Mouse (Mus musculus) hindbrain, embryonic 15.5 days (tissue): ENCODE measurements around the gene Muc15. TPM values are rescaled to one million over a fixed set of nuclear protein-coding genes. Genes with fewer than 3 reads are reported as not detected.

Source experiments
- ATAC-seq: fragments of 200-750 bp; cut with Nextera tagmentation; 2 replicates; pipeline ENCODE4 v1.8.0; 2017; ENCODE audit warnings: low read depth, moderate number of reproducible peaks, moderate TSS enrichment; ENCODE audit not compliant: low FRiP score
- H3K27ac ChIP-seq: fragments of 300-500 bp; sonication (generic); replicated peaks from 2 replicates; pipeline ENCODE4 v1.5.1; 2015; ENCODE audit warnings: mild to moderate bottlenecking, inconsistent platforms
- H3K27me3 ChIP-seq: fragments of 300-500 bp; sonication (generic); 2 replicates; pipeline ENCODE4 v1.6.1; 2015; ENCODE audit warnings: control low read depth, inconsistent platforms
- H3K36me3 ChIP-seq: fragments of 300-500 bp; sonication (generic); 2 replicates; pipeline ENCODE4 v1.6.1; 2015; ENCODE audit warnings: control low read depth, inconsistent platforms
- H3K4me1 ChIP-seq: fragments of 300-500 bp; sonication (generic); replicated peaks from 2 replicates; pipeline ENCODE4 v1.6.1; 2015; ENCODE audit warnings: control low read depth, inconsistent platforms
- H3K4me2 ChIP-seq: fragments of 300-500 bp; sonication (generic); 2 replicates; pipeline ENCODE4 v1.6.1; 2015; ENCODE audit warnings: moderate library complexity, mild to moderate bottlenecking, inconsistent platforms
- H3K4me3 ChIP-seq: fragments of 300-500 bp; sonication (generic); 2 replicates; pipeline ENCODE4 v1.5.1; 2015; ENCODE audit warnings: mild to moderate bottlenecking, inconsistent platforms
- H3K9ac ChIP-seq: fragments of 300-500 bp; sonication (generic); 2 replicates; pipeline ENCODE4 v1.6.1; 2015; ENCODE audit warnings: inconsistent platforms
- H3K9me3 ChIP-seq: fragments of 300-500 bp; sonication (generic); 2 replicates; pipeline ENCODE4 v1.6.1; 2016; ENCODE audit warnings: control low read depth, inconsistent platforms
- WGBS: fragments of 180-500 bp; shearing (Covaris S2); methylation state at CpG from one replicate; pipeline ENCODE4 v1.1.7; 2015; 5-methylcytosine and 5-hydroxymethylcytosine counted together
- polyA plus RNA-seq: library from polyadenylated mRNA; unstranded; fragments of >200 nt; fragmentation: Nextera tagmentation; extraction: Ambion mirVana; gene quantifications from 2 replicates; pipeline ENCODE4 v1.2.1, GENCODE M21; 2015

Gene Muc15
- polyA plus RNA-seq = 0.13 and 0.17 TPM in 2 replicates

DNA sequence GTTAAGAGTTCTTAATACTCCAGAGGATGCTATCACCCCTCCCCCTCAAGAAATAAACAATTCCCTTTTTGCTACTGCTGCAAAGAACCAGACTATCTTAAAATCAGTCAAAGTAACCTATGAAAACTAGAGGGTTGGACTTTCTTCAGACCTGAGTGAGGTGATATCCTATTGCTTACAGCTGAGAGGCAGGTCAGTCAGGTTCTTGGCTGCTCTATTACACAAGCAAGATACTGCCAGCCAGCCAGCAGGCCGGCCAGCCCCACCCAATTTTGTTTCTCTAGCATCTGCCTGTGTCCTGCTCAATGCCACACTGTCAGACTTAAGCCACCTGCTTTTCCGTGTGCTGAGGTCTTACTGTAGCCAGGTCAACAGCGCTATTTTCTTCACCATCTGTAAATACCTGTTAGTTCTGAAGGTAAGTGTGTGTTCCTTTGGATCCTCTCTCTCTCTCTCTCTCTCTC, at the start of gene Muc15:
TSS of gene Muc15 (plus strand) at position 51 of the 464 bp plus-strand sequence.
- 51% methylated on average over 3 of the region's 3 CpGs for WGBS
- H3K9ac ChIP-seq = no peak within 1 kb of the TSS
- ATAC-seq = no peak

DNA sequence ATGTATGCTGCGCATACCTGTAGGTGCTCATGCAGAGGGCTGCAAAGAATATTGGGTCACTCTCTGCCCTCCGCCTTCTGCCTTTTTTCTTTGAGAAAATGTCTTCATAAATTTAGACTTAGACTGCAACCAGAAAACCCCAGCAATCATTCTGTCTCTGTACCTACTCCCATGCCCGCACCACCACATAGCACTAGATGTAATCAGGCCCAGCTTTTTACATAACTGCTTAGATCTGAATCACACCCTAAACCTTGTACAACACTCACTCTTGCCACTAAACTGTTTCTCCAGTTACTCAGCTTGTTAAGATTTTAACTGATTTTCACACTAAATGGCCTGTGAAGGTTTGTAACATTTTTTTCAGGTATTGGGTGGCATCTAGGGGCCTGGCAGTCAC, 11.7 kb upstream of the Muc15 start:
- Histone ChIP-seq H3K27me3 (no peaks in the 10 kb centered on the region), H3K4me3 (no peak overlapping the region), H3K9ac (no peak overlapping the region), H3K4me2 (no peak overlapping the region), H3K27ac (no peak overlapping the region), H3K9me3 (no peaks in the 10 kb centered on the region), H3K4me1 (no peaks in the 10 kb centered on the region), H3K36me3 (no peaks in the 10 kb centered on the region)
- 89% methylated on average over 3 of the region's 3 CpGs for WGBS
- no peak for ATAC-seq

More for the DNA sequence above, at the start of gene Muc15:
- no peaks in the 10 kb centered on the region for H3K9me3 ChIP-seq
- no peaks in the 10 kb centered on the region for H3K27me3 ChIP-seq
- H3K4me3 ChIP-seq = no peak within 1 kb of the TSS
- no peaks in the 10 kb centered on the region for H3K4me1 ChIP-seq
- no peaks in the 10 kb centered on the region for H3K36me3 ChIP-seq
- H3K27ac ChIP-seq = no peak within 1 kb of the TSS
- H3K4me2 ChIP-seq = no peak within 1 kb of the TSS

DNA sequence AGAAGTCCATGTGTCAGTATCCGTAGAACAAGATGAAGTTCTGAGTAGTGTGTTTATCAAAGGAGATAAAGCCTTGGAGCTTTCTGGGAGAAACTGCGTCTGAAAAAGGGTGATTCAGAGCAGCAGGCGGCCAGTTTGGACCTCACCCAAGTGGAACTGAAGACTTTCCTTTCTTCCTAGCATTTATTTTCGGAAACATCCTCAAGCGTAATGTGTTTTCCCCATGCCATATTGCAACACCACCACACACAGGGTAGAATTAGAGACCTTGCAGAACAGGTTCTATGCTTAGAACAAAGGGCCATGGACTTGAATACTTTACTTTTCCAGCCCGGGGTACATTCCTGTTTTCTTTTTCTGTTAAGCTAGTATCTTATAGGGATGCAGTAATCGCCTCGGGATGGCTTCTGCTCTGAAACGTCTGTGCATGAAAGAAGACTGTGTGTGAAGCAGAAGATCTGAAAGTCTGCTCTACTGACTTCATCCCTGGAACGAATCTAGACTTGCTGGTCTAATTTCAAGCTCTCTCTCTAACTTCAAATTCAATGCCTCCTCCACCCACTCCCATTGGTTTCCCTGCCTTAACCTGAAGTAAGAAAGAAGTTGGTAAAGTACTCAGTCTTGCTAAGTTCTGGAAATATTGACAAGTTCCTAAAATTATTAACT, 11.0 kb upstream of the Muc15 start:
- H3K9me3 ChIP-seq = no peaks in the 10 kb centered on the region
- no peak overlapping the region for H3K4me3 ChIP-seq
- no peaks in the 10 kb centered on the region for H3K27me3 ChIP-seq
- ATAC-seq = no peak
- H3K4me1 ChIP-seq = no peaks in the 10 kb centered on the region
- 85% methylated on average over 10 of the region's 10 CpGs for WGBS
- no peak overlapping the region for H3K4me2 ChIP-seq
- H3K36me3 ChIP-seq = no peaks in the 10 kb centered on the region
- H3K9ac ChIP-seq = no peak overlapping the region
- H3K27ac ChIP-seq = no peak overlapping the region

DNA sequence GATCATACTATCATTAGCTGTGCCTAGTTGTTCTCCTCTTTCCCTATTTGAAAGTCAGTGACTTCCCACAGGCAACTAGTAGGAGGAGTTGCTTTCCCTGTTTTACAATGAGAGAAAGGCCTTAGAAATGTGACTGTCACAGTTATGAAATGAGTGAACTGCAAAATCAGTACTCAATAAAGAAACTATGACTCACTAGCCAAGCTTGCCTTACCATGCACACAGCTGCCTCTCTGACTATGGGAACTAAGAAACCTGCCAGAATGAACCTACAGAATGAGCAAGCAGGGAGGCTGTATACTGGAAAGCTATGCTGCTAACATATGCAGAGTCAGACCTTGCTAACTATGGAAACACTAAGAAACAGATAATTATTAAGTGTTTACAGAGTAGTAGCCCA, 2.1 kb upstream of the Muc15 start:
- no peaks in the 10 kb centered on the region for H3K9me3 ChIP-seq
- H3K27me3 ChIP-seq = no peaks in the 10 kb centered on the region
- no peak overlapping the region for H3K4me2 ChIP-seq
- no peaks in the 10 kb centered on the region for H3K4me1 ChIP-seq
- no peak overlapping the region for H3K27ac ChIP-seq
- ATAC-seq = no peak
- no peak overlapping the region for H3K9ac ChIP-seq
- H3K4me3 ChIP-seq = no peak overlapping the region
- no peaks in the 10 kb centered on the region for H3K36me3 ChIP-seq

DNA sequence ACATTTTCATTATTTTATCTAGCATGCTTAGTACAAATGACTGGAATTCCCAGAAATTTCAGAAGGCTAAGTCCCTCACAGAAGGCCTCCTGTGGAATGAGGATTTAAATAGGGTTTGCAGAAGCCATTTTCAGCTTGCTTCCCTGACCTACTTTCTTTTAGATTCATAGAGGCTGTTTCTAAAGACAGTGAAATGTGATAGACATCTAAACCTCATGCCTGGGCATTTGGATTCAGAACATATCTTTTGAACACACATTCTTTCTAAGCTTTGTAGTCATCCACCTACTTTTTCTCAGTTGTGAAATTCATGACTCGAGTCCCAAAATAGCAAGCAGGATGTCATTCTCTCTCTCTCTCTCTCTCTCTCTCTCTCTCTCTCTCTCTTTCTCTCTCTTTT, 1.1 kb downstream of the Muc15 start:
- Histone ChIP-seq H3K27me3 (no peaks in the 10 kb centered on the region), H3K36me3 (no peaks in the 10 kb centered on the region), H3K9ac (no peak overlapping the region), H3K4me1 (no peaks in the 10 kb centered on the region), H3K4me2 (no peak overlapping the region), H3K9me3 (no peaks in the 10 kb centered on the region), H3K4me3 (no peak overlapping the region), H3K27ac (no peak overlapping the region)
- WGBS = 85% methylated on average over 1 of the region's 1 CpGs
- ATAC-seq = no peak

DNA sequence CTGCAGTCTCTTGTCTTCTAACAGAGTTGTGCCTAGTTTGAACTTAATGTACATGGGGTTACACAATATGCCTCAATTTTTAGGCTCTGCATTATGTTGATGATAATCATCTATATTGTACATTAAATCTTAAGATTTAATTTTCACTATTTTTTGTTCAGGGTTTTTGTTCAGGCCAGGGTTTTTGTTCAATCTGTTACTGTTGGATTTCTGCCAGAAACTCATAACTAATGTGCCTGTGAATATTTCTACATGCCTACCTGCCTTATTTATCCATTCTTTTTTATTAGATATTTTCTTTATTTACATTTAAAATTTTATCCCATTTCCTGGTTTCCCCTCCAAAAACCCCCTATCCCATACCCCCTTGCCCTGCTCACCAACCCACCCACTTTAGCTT, 5.0 kb downstream of the Muc15 start:
- Histone ChIP-seq H3K9me3 (no peaks in the 10 kb centered on the region), H3K4me2 (no peak overlapping the region), H3K9ac (no peak overlapping the region), H3K4me1 (no peaks in the 10 kb centered on the region), H3K27me3 (no peaks in the 10 kb centered on the region), H3K27ac (no peak overlapping the region), H3K4me3 (no peak overlapping the region), H3K36me3 (no peaks in the 10 kb centered on the region)
- no peak for ATAC-seq

DNA sequence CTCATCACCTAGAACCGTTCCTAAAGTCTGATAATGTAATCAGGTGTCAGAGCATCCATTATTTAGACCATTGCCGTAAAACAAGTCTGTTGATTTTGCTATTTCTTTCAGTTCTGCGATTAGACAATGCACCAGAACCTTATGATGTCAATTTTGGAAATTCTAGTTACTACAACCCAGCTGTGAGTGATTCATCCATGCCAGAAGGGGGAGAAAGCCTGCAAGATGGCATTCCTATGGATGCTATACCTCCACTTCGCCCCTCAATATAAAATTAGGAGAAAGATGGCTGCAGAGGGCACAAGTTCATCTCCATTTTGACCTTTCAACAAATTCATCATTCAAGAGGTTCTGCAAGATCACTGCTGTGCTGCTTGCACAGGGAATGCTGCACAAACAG, 16.1 kb downstream of the Muc15 start:
- no peak overlapping the region for H3K4me2 ChIP-seq
- no peak for ATAC-seq
- no peaks in the 10 kb centered on the region for H3K4me1 ChIP-seq
- no peak overlapping the region for H3K27ac ChIP-seq
- 90% methylated on average over 4 of the region's 4 CpGs for WGBS
- H3K27me3 ChIP-seq = no peaks in the 10 kb centered on the region
- H3K4me3 ChIP-seq = no peak overlapping the region
- no peaks in the 10 kb centered on the region for H3K36me3 ChIP-seq
- H3K9ac ChIP-seq = no peak overlapping the region
- no peaks in the 10 kb centered on the region for H3K9me3 ChIP-seq

DNA sequence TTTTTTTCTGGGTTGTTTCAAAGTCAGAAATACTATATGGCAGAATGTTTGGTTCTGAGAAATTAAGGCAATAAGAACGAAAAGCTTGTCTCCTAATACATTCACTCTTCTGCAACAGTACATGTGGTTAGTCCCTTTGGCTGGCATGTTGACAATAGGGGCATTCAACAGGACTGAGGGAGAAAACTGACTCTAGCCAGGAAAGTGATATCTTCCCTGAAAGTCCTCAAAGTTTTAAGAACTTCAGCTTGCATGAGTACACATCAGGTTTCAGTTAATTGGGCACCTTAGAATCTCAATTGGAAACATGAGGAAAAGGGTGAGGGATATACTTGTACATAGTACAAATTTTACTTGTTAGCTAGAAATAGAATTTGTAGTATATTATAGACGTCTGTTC, 16.8 kb downstream of the Muc15 start:
- H3K4me2 ChIP-seq = no peak overlapping the region
- no peak overlapping the region for H3K9ac ChIP-seq
- no peak overlapping the region for H3K27ac ChIP-seq
- no peaks in the 10 kb centered on the region for H3K36me3 ChIP-seq
- ATAC-seq = no peak
- H3K4me3 ChIP-seq = no peak overlapping the region
- 73% methylated on average over 2 of the region's 2 CpGs for WGBS
- no peaks in the 10 kb centered on the region for H3K9me3 ChIP-seq
- H3K27me3 ChIP-seq = no peaks in the 10 kb centered on the region
- H3K4me1 ChIP-seq = no peaks in the 10 kb centered on the region

DNA sequence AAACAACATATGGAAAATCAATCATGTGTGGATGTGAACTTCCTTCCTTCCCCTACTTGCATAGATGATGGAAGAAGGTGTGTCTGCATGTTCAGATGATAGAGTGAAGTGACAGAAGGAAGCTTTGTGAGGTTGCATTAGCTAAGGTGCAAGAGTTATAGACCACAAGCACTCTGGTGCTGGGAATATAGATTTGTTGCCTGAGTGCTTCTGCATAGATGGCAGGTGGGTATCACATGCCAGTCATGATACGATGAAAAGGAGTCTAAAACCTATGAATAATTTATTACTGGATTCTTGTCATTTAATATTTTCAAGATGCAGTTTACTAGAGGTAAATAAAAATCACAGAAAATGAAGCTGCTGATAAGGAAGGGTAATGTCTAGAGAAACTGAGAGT, 18.6 kb downstream of the Muc15 start:
- Histone ChIP-seq H3K4me1 (no peaks in the 10 kb centered on the region), H3K9ac (no peak overlapping the region), H3K27me3 (no peaks in the 10 kb centered on the region), H3K9me3 (no peaks in the 10 kb centered on the region), H3K4me3 (no peak overlapping the region), H3K27ac (no peak overlapping the region), H3K4me2 (no peak overlapping the region), H3K36me3 (no peaks in the 10 kb centered on the region)
- WGBS = 47% methylated on average over 1 of the region's 1 CpGs
- ATAC-seq = no peak

DNA sequence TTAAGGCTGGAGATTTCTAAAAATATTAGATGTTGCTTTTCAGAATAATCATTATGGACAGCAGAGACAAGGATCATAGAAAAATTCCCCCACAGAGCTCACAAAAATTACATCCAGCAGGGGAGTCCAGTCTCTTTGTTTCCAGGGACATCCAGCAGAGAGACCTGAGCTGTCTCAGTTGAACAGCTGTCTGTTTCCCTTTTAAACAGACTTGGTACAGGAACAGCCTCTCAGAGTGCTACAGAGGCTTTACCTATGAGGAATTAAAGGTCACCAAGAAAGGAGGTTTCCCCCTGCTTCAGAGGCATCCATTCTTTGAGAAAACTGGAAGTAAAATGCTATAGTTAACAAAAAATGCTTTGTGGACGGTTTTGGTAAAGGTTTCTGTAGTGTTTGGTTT, 19.4 kb downstream of the Muc15 start:
- no peak overlapping the region for H3K4me2 ChIP-seq
- no peaks in the 10 kb centered on the region for H3K36me3 ChIP-seq
- no peaks in the 10 kb centered on the region for H3K27me3 ChIP-seq
- no peak overlapping the region for H3K27ac ChIP-seq
- ATAC-seq = no peak
- WGBS = 53% methylated on average over 1 of the region's 1 CpGs
- no peaks in the 10 kb centered on the region for H3K9me3 ChIP-seq
- no peak overlapping the region for H3K4me3 ChIP-seq
- no peaks in the 10 kb centered on the region for H3K4me1 ChIP-seq
- H3K9ac ChIP-seq = no peak overlapping the region

DNA sequence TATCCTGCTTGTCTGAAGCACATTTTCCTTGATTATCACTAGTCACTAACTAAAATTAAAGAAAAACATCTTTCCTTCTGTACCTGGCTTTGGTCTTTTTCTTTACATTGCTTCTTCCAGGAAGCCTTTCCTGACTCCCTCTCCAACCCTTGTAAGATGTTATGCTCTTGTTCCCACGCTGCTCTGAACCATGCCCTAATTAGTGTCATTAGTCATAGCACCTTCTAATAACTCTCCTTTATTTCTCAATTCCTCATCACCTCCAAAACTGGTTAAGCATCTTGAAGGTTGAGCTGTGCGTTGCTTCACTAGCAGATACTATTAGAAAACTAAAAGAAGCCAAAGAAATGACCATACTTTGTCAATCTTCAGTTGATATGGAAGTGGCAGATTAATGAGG, 36.4 kb downstream of the Muc15 start:
- 89% methylated on average over 2 of the region's 2 CpGs for WGBS
- H3K4me1 ChIP-seq = no peaks in the 10 kb centered on the region
- no peak overlapping the region for H3K4me3 ChIP-seq
- no peak overlapping the region for H3K4me2 ChIP-seq
- no peak for ATAC-seq
- H3K36me3 ChIP-seq = no peaks in the 10 kb centered on the region
- H3K9me3 ChIP-seq = no peaks in the 10 kb centered on the region
- H3K9ac ChIP-seq = no peak overlapping the region
- no peak overlapping the region for H3K27ac ChIP-seq
- no peaks in the 10 kb centered on the region for H3K27me3 ChIP-seq

DNA sequence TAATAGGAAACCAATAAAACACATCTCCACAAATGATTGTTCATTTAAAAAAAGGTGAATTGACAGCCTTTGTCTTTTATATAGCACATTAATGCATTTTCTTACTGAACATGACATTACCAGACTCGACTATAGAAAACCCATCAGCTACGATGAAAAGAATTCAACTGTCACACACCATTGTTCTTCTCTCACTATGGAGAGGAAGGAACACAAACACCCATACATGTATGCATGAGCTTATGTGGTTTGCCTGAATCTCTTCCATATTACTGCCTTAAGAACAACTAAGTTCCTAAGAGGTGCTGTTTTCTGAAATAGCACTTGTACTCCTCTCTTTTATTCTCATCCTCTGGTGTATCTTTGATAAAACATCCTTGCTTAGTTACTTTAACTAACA, 38.3 kb downstream of the Muc15 start:
- WGBS = 36% methylated on average over 2 of the region's 2 CpGs
- no peaks in the 10 kb centered on the region for H3K36me3 ChIP-seq
- no peaks in the 10 kb centered on the region for H3K9me3 ChIP-seq
- H3K4me3 ChIP-seq = no peak overlapping the region
- H3K4me2 ChIP-seq = no peak overlapping the region
- H3K4me1 ChIP-seq = no peaks in the 10 kb centered on the region
- H3K27me3 ChIP-seq = no peaks in the 10 kb centered on the region
- no peak for ATAC-seq
- H3K27ac ChIP-seq = no peak overlapping the region
- H3K9ac ChIP-seq = no peak overlapping the region

DNA sequence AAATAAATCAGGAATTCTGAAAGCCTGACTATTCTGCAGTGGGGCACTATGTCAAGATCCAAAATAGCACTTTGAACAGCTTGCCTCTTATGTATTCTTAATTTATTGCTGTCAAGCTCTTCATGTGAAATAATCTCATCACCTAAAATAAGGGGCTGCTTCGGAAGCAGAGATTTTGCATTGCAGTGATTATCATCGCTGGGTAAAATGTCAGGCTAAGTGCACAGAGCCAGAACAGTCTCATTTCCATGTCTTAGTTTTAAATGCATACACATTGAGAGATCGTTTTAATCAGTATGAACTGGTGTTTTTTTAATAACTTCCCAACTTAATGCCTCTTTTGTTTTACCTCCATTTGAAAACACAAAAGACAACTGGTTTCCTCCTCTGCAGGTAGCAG, 66.3 kb downstream of the Muc15 start:
- H3K4me3 ChIP-seq = no peak overlapping the region
- no peaks in the 10 kb centered on the region for H3K9me3 ChIP-seq
- H3K27me3 ChIP-seq = no peaks in the 10 kb centered on the region
- no peak overlapping the region for H3K9ac ChIP-seq
- ATAC-seq = no peak
- no peaks in the 10 kb centered on the region for H3K36me3 ChIP-seq
- H3K4me1 ChIP-seq = no peaks in the 10 kb centered on the region
- no peak overlapping the region for H3K27ac ChIP-seq
- WGBS = 77% methylated on average over 3 of the region's 3 CpGs
- no peak overlapping the region for H3K4me2 ChIP-seq
